Mouse (Mus musculus) left cerebral cortex, adult 6 months (tissue): ENCODE data around the gene Lamc3. TPM values are rescaled to one million over a fixed set of nuclear protein-coding genes. Genes with fewer than 3 reads are reported as not detected.

Source experiments
- long read RNA-seq, 2 experiments: library from polyadenylated mRNA; unstranded; transcript quantifications; one replicate each; pipeline ENCODE4 v2.0.0; 2019 to 2020
- polyA plus RNA-seq: library from polyadenylated mRNA; unstranded; fragments of <200 nt; fragmentation: Nextera tagmentation; gene quantifications from 2 replicates; pipeline ENCODE4 v1.2.3, GENCODE M21; 2021

Lamc3 gene
- polyA plus RNA-seq: 0.42 and 0.49 TPM in 2 replicates
- long read RNA-seq, experiment 1, partial matches to known transcripts: 0 of 1 reads
- long read RNA-seq, experiment 1, other reads (novel, unspliced or antisense): 1 of 1 reads
- long read RNA-seq, experiment 2, partial matches to known transcripts: 1 of 1 reads
- long read RNA-seq, experiment 2, other reads (novel, unspliced or antisense): 0 of 1 reads

GRCm38 (mm10) chr2:31887030-31887429 lies at the start of gene Lamc3:
Gene Lamc3 (plus strand): TSS chr2:31887291.

GRCm38 (mm10) chr2:31845896-31846691 lies 41.0 kb upstream of the Lamc3 start, which contains the start of gene Fibcd1:
Gene Fibcd1 (minus strand): TSS chr2:31846005.

GRCm38 (mm10) chr2:31950058-31950871 lies 63.2 kb downstream of the Lamc3 start, which contains the start of gene Aif1l:
Gene Aif1l (plus strand): TSS chr2:31950139.

GRCm38 (mm10) chr2:31974141-31974808 lies 87.2 kb downstream of the Lamc3 start, which contains the start of gene Nup214:
Gene Nup214 (plus strand): TSS chr2:31974436.

Other genes starting within 250 kb of the Lamc3 start
- not detected in 2 replicates for gene Prdm12, start 247.3 kb upstream of the Lamc3 start, polyA plus RNA-seq
- gene Exosc2, start 216.6 kb upstream of the Lamc3 start, polyA plus RNA-seq: 16.3 and 18.5 TPM in 2 replicates
- gene Abl1, start 198.9 kb upstream of the Lamc3 start, polyA plus RNA-seq: 4.2 and 5.5 TPM in 2 replicates
- gene Qrfp, start 76.7 kb upstream of the Lamc3 start, polyA plus RNA-seq: 0.05 and 0.06 TPM in 2 replicates
- gene Fibcd1, start 41.3 kb upstream of the Lamc3 start, polyA plus RNA-seq: 2.8 and 3.3 TPM in 2 replicates
- 9.1 and 9.6 TPM in 2 replicates for gene Aif1l, start 62.8 kb downstream of the Lamc3 start, polyA plus RNA-seq
- 23.6 and 24.2 TPM in 2 replicates for gene Nup214, start 87.1 kb downstream of the Lamc3 start, polyA plus RNA-seq
- 0.61 and 1.9 TPM in 2 replicates for gene Fam78a, start 197.6 kb downstream of the Lamc3 start, polyA plus RNA-seq
- 38.6 and 46.8 TPM in 2 replicates for gene Plpp7, start 208.2 kb downstream of the Lamc3 start, polyA plus RNA-seq